Mouse (Mus musculus): ENCODE measurements around the gene Gm4312.
"Not testable (repeated sequence)": the region's sequence is repeated elsewhere in the genome, so short reads cannot be mapped to it uniquely, and the experiment has no call there.

The Gm4312 gene

GRCm38 (mm10) chr10:100382460-100382859 lies at the start of gene Gm4312:
TSS of gene Gm4312 (minus strand) at chr10:100382560.
- DNase-seq = not testable (repeated sequence)

- no peak for DNase-seq
Observed at GRCm38 (mm10) chr10:100427592-100427991, 45.2 kb upstream of the Gm4312 start.

- DNase-seq = no peak
Observed at GRCm38 (mm10) chr10:100415566-100415965, 33.2 kb upstream of the Gm4312 start.

- not testable (repeated sequence) for DNase-seq
Observed at GRCm38 (mm10) chr10:100402301-100402700, 19.9 kb upstream of the Gm4312 start.

GRCm38 (mm10) chr10:100361038-100361437 lies 21.3 kb downstream of the Gm4312 start, which contains the start of gene Gm4307:
TSS of gene Gm4307 (plus strand) at chr10:100361338.
- DNase-seq = not testable (repeated sequence)

GRCm38 (mm10) chr10:100356841-100357240 lies 25.5 kb downstream of the Gm4312 start:
- DNase-seq = peak; percentile 3 to 11

GRCm38 (mm10) chr10:100350793-100351192 lies 31.6 kb downstream of the Gm4312 start, which contains the start of gene Gm4305:
TSS of gene Gm4305 (plus strand) at chr10:100351093.
- not testable (repeated sequence) for DNase-seq

GRCm38 (mm10) chr10:100345672-100346071 lies 36.7 kb downstream of the Gm4312 start, which contains the start of gene Gm4303:
TSS of gene Gm4303 (plus strand) at chr10:100345972.
- DNase-seq = not testable (repeated sequence)

- DNase-seq = not testable (repeated sequence)
Observed at GRCm38 (mm10) chr10:100340536-100340935, 41.8 kb downstream of the Gm4312 start, which contains the start of gene Gm4302. TSS of gene Gm4302 (plus strand) at chr10:100340836.

GRCm38 (mm10) chr10:100335376-100335775 lies 47.0 kb downstream of the Gm4312 start, which contains the start of gene Gm4301:
TSS of gene Gm4301 (plus strand) at chr10:100335676.
- DNase-seq = not testable (repeated sequence)
